Mouse (Mus musculus) effector memory CD4-positive, alpha-beta T cell, adult 7 months (primary cell): ENCODE measurements around the gene Ambra1. TPM values are rescaled to one million over a fixed set of nuclear protein-coding genes. Genes with fewer than 3 reads are reported as not detected.

Source experiments
- polyA plus RNA-seq: library from polyadenylated mRNA; unstranded; fragments of 100-300 nt; shearing (Covaris generic); gene quantifications from one replicate; pipeline ENCODE4 v1.2.1, GENCODE M21; 2017

The Ambra1 gene
- polyA plus RNA-seq: 39.2 TPM

DNA sequence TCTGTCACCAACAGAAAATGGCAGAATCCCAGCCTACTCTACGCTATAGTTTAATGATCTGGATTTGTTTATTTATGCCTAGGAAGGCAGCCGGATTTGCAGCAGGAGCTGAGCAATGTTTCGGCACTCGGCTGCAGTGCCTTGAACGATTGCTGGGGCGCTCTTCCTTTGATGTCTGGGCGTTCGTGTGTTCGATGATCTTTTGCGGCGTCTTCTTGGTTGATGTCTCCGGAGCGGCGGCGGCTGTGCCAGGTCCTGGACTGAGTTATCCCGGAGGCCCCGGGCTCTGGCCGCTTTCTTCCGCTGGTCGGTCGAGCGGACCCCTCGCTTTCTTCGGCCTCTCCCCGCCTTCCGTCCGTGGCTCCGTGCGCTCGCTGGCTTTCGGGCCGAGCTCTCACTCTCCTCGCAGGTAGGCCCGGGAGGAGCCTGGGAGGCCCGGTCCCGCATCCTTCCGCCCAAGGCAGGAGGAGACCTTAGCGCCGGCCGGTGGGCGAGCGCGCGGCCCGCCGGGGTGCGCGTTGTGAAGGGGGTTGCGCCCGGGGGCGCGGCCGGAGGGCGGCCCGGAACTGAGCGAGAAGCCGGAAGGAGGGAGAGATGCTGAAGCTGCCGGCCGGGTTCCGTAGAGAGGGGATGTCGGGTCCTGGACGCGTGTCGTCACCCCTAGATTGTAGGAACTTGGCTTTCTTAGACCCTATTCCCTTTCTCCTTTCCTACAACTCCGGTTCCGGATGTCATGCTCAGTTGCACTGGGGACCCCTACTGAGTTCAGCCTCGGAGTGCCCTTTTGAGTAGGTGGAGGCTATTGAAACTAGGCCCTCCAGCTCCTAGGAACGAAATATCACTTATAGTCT, at the start of gene Ambra1:
Gene Ambra1, plus strand, starts transcription at position 164 of the 851 bp plus-strand sequence.

DNA sequence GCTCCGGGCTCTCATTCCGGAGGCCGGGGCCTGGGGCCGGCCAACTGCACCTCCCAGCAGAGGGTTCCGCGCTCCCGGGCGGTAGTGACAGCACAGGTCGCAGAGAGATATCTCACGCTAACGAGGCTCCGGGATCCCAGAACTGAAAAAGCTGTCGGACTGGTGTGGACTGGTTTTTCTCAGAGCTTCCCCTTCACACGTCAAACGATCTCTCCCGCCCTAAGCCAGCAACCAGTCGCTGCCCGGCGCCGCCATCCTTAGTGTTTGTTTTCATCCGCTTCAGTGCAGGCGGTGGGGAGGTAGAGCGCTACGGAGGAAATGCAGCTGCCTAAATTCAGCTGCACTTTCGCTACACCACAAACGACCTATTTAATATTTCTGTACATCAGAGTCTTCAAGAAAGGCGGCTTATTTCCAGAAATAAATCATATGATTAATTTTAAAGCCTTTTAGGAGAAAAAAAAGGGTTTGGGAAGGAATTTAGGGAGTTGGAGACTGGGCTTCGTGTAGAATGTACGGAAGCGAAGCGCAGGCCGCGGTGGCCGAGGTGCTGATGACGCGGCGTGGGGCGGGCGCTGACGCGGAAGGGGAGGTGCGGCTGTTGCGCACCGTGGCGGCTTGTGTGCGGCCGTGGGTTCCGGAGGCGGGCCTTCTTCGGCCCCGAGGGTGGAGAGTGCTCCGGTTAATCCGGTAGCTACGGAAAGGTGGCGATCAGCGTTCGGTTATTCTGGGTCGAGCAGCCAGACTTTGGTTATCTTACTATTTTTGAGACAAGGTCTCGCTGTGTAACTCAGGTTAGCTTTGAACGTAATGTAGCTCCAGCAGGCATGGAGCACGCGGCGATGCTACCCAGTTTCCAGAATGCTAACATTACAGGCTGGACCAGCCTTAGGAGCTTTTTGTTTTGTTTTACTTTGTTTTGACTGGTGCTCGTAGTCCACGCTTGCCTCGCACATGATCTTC, 19.4 kb upstream of the Ambra1 start, which contains the start of the genes Atg13 and Harbi1:
Gene Atg13, minus strand, starts transcription at position 305 of the 963 bp plus-strand sequence.
Gene Harbi1, plus strand, starts transcription at position 581 of the 963 bp plus-strand sequence.

DNA sequence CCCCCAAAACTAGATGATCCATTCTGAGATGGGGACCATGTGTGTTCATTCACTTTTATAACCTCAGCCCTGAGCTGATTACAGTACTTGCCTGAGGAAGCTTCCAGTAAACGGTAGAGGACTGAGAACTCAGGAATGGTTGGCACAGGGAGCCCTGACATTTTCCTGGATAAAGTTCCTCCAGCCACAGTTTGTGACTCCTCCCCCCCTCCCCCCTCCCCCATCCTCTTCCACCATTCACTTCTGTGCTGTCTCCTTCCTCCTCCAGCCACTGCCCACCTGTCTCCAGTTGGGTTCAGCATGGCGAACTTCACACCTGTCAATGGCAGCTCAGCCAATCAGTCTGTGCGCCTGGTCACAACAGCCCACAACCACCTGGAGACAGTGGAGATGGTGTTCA, 197.0 kb downstream of the Ambra1 start, which contains the start of gene Chrm4:
Gene Chrm4, plus strand, starts transcription at position 301 of the 400 bp plus-strand sequence.

DNA sequence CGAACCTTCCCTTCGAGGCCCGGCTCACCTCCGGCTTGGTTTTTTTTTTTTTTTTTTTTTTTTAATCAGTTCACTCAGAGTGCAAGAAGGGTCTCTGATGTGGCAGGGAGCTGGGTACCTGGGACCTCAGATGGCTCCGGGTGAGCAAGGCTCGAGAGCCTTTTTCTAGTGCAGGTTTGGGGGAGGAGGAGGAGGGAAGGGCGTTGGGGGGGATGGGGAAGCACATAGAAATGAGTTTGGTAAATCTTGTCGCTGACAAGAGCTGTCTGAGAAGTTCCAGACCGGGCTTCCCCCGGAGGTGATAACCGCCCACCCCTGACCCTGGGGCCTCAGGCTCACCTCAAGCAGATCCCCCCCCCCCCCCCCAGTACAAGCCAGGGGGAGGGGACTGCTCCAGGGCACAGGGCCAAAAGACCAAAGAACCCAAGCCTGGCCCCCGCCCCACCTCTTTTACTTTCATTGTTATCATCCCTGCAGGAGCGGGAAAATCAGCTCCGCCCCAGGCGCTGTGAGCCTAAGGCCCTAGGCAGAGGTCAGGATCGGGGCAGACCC, 202.3 kb downstream of the Ambra1 start, which contains the start of gene Mdk:
Gene Mdk, minus strand, starts transcription at position 138 of the 552 bp plus-strand sequence.

DNA sequence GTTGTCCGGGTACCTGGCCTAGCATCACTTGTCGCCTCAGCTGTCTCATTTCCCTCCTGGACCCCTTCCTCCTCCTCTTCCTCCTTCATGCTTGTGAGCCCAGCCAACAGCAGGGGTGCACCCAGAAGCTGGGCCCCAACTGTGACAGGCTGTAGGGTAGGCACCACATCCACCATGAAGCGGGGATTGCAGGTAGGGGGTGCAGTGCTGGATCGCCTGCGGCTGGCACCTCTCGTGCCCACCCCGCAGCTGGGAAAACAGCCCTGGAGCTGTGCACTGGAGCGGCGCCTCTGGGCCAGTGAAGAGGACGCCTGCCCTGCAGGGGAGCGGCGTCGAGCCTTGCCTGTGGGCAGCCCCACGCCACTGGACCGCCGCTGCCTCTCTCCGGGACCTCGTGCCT, 215.5 kb downstream of the Ambra1 start, which contains the start of gene Gm9821:
Gene Gm9821, plus strand, starts transcription at position 221 of the 400 bp plus-strand sequence.

Other genes starting within 250 kb of the Ambra1 start
- gene Ckap5, start 203.4 kb upstream of the Ambra1 start, polyA plus RNA-seq: 27.1 TPM
- gene F2, start 93.7 kb upstream of the Ambra1 start, polyA plus RNA-seq: not detected
- gene Zfp408, start 80.3 kb upstream of the Ambra1 start, polyA plus RNA-seq: 10.9 TPM
- 114 TPM for gene Arhgap1, start 80.3 kb upstream of the Ambra1 start, polyA plus RNA-seq
- gene Atg13, start 19.6 kb upstream of the Ambra1 start, polyA plus RNA-seq: 48.5 TPM
- 5.2 TPM for gene Harbi1, start 19.3 kb upstream of the Ambra1 start, polyA plus RNA-seq
- 0.88 TPM for gene Chrm4, start 197.1 kb downstream of the Ambra1 start, polyA plus RNA-seq
- 0.69 TPM for gene Mdk, start 202.2 kb downstream of the Ambra1 start, polyA plus RNA-seq
- gene Gm9821, start 215.6 kb downstream of the Ambra1 start, polyA plus RNA-seq: not detected
- 200 TPM for gene Dgkz, start 245.7 kb downstream of the Ambra1 start, polyA plus RNA-seq